Mouse (Mus musculus) ES-E14 (cell line): ENCODE data around the gene Mrm2.
A peak's percentile ranks its signal among the peaks of the same experiment; 100 is the strongest.

Experiments
- CHD2 ChIP-seq: IDR thresholded peaks from 2 replicates; pipeline ENCODE4 v1.6.1; 2014; ENCODE audit warnings: mild to moderate bottlenecking, low read depth, low read length, inconsistent platforms
- MAFK ChIP-seq: IDR thresholded peaks from 2 replicates; pipeline ENCODE4 v1.6.1; 2014; ENCODE audit warnings: mild to moderate bottlenecking, low read depth, low read length, inconsistent platforms; ENCODE audit not compliant: insufficient read depth

DNA sequence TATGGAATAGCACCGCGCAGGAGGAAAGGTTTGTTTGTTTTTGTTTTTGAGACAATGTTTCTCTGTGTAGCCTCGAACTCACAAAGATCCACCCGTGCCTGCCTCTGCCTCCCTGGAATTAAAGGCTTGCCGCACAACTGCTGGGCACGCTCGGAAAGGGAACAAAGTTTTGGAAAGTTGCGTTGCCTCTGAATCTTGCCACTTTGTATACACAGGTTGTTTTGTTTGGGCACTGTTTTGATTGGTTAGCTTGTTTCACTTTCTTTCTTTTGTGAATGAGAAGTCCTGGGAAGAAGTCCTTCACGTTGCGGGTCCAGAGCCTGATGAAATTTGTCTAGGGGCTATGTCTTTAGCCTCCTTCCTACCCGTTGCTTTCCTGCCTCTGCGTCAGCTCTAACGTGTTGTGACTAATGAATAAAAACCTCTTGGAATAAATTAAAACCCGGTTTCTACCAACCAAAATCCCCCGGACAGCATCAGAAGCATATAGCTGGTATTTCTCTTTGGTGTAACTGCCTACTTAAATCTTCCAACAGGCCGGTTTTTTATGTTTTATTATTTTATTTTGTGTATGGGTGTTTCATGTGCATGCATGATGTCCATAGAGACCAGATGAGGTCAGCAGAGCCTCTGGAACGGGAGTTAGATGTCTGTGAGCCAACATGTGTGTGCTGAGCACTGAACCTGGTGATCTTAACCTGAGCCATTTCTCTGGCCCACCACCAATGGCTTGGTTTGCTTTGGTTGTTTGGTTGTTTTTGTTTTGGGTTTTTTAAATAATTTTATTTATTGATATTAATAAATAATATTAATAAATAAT is 9.7 kb downstream of the Mrm2 start:
- TF ChIP-seq CHD2 (no peak), MAFK (0 out of 2 replicates have a peak, but pooled peaks have one; percentile 5)
